Mouse (Mus musculus): ENCODE measurements at regions not wholly inside any gene's neighbourhood (a gene's known extent, or its start where the extent isn't known, plus 50 kb on each side); places are given as distances from the start of the nearest gene placed in this dataset.

DNA sequence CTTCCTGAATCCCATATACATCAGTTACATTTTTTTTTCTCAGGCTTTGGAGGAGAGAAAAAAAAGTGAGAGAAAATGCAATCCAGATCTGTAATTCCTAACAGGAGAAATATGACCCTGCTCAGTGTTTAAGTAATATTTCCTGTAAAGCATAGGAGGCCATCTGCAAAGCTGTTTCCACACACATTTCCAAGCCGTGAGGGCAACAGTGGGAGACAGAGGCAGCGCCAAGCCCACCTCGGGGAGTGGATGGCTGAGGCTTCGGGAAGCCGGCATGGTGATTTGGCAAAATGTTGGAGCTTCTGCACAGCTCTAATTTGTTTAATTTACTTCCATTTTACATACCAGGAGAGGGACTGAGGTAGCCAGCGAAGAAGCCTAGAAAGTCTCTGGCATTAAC, 372.6 kb upstream of the Mki67 start:
- no peak overlapping the region for H3K4me3 ChIP-seq
- H3K4me2 ChIP-seq, result no peak overlapping the region
- no peaks in the 10 kb centered on the region; the same call in 1 of the 2 replicates for H3K27me3 ChIP-seq (replicated peaks)
- ATAC-seq, result no peak
- no peaks in the 10 kb centered on the region for H3K9me3 ChIP-seq (replicated peaks)
- H3K4me1 ChIP-seq, result no peaks in the 10 kb centered on the region
- no peak overlapping the region for H3K27ac ChIP-seq
- no peaks in the 10 kb centered on the region for H3K36me3 ChIP-seq
- 71% methylated on average over 6 of the region's 6 CpGs for WGBS (ENCODE audit: insufficient replicate concordance)
- no peak overlapping the region for H3K9ac ChIP-seq

DNA sequence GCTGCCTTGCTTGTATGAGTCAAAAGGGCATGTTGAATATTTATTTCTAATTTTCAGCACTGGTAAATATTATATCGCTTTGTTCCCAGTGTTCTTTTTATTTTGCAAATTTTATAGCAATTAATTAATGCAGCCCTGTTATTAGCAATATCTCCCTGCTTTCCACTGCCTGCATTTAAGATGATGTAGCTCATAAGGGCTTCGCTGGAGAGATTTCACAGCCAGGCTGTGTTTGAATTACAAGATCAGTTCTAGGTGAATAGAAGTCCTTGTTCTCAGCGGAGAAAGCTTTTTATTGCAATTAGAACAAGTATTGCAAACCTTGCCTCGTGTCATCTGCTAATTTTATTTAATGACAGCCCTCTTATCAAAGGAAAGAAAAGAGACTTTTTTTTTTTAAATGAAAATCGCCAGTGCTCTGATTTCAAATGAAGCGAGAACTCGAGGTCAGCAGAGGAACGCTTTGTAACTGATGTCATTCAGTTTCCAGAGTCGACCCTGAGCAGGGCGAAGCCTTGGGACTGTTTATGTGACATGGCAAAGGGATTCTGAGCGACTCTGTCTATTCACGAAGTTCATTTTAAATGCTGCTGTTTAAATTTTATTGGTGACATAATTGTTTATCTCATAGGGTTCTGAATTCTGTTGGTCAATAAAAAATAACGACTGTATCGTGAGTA, 378.7 kb upstream of the Mki67 start:
- no peaks in the 10 kb centered on the region for H3K27me3 ChIP-seq (replicated peaks)
- no peaks in the 10 kb centered on the region for H3K4me1 ChIP-seq
- no peak for ATAC-seq
- no peak overlapping the region for H3K4me2 ChIP-seq
- no peak overlapping the region for H3K4me3 ChIP-seq
- H3K27ac ChIP-seq, result no peak overlapping the region
- H3K9me3 ChIP-seq (replicated peaks), result no peaks in the 10 kb centered on the region
- WGBS (ENCODE audit: insufficient replicate concordance), result 67% methylated on average over 14 of the region's 14 CpGs
- no peak overlapping the region for H3K9ac ChIP-seq
- no peaks in the 10 kb centered on the region for H3K36me3 ChIP-seq

DNA sequence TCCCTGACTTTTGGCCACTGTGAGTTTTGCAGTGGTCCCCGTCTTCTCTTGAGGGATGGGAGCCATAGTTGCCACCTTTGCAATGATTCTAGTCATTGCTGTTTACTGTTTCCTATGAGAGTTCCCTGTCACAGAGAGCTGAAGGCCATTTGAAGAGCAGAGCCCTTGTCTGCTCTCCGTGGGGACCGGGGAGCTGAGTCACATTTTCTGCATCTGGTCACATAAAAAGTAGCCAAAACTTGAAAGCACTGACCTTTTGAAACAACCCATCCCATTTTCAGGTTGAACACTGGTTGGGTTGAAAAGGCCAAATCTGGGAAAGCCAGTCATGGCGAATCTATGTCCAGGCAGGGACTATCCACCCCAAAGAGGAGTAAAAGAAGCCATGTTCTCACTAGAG, 387.9 kb upstream of the Mki67 start:
- no peak for ATAC-seq
- H3K27me3 ChIP-seq (replicated peaks), result no peaks in the 10 kb centered on the region
- 61% methylated on average over 4 of the region's 4 CpGs for WGBS (ENCODE audit: insufficient replicate concordance)

DNA sequence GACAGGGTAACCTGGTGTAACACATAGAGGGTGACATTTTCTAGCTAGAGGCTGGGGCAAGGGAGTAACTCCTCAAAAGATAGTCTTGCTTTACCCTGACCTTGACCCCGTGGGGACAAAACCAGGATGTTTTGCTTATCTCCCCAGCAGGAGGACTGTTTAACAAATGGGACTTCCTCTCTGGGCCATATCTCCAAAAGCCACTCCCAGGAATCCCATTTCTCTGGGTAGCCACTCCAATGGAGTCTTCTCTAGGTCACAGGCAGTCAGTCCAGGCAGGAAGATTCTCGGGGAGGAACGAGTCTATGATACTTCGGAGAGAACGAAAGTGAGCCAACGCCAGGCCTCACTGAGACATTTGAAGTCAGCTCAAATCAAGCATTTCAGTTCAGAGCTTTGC, 396.0 kb upstream of the Mki67 start:
- H3K4me1 ChIP-seq, result no peaks in the 10 kb centered on the region
- 20% methylated on average over 6 of the region's 6 CpGs for WGBS (ENCODE audit: insufficient replicate concordance)
- H3K36me3 ChIP-seq, result no peaks in the 10 kb centered on the region
- H3K4me3 ChIP-seq, result no peak overlapping the region
- H3K9me3 ChIP-seq (replicated peaks), result no peaks in the 10 kb centered on the region
- no peak for ATAC-seq
- H3K27ac ChIP-seq, result no peak overlapping the region
- no peak overlapping the region for H3K4me2 ChIP-seq
- no peak overlapping the region for H3K9ac ChIP-seq
- H3K27me3 ChIP-seq (replicated peaks), result no peaks in the 10 kb centered on the region

More for the DNA sequence above, 387.9 kb upstream of the Mki67 start:
- no peak overlapping the region for H3K4me3 ChIP-seq
- no peaks in the 10 kb centered on the region for H3K36me3 ChIP-seq
- H3K9me3 ChIP-seq (replicated peaks), result no peaks in the 10 kb centered on the region
- no peak overlapping the region for H3K27ac ChIP-seq
- H3K4me2 ChIP-seq, result no peak overlapping the region
- no peaks in the 10 kb centered on the region for H3K4me1 ChIP-seq
- H3K9ac ChIP-seq, result no peak overlapping the region

DNA sequence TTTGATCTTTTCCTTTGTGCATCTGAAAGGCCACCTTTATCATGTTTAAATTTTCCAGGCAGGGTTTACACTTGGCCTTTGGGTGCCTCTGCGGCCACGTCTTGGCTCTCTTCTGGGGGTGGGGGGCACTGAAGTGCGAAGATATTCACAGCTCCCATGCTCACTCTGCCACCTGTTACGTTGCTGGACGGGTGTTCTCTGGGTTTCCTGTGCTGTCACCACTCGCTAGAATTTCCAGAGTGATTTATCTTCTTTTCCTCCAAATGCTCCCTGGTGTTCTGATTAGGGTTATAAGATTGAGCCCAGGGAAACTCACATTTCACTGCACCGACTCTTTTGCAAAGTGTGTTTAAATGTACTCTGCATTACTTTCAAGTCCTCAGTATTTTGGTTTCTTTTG, 404.8 kb upstream of the Mki67 start:
- H3K27ac ChIP-seq, result no peak overlapping the region
- H3K9me3 ChIP-seq (replicated peaks), result no peaks in the 10 kb centered on the region
- H3K4me3 ChIP-seq, result no peak overlapping the region
- H3K27me3 ChIP-seq (replicated peaks), result no peaks in the 10 kb centered on the region
- no peak overlapping the region for H3K9ac ChIP-seq
- 30% methylated on average over 7 of the region's 7 CpGs for WGBS (ENCODE audit: insufficient replicate concordance)
- no peak for ATAC-seq
- H3K4me2 ChIP-seq, result no peak overlapping the region
- H3K4me1 ChIP-seq, result no peaks in the 10 kb centered on the region
- no peaks in the 10 kb centered on the region for H3K36me3 ChIP-seq

DNA sequence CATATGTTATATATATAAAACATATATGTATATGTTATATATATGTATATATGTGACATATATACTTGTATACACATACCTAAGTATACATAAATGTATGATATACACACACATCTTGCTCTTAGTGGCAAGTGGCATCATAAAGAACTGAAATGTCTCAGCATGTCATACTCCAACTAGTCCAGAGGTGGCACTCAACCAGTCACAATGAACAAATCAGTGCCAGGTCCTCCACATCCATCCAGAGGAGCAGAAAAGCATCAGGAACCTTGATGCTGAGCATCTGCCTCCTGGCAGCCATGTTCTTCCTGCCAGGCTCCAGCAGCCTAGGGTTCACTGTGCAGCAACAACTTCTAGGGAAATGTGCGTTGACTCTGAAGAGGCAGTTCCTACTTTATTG, 405.2 kb upstream of the Mki67 start:
- H3K36me3 ChIP-seq, result no peaks in the 10 kb centered on the region
- no peak overlapping the region for H3K9ac ChIP-seq
- no peaks in the 10 kb centered on the region for H3K4me1 ChIP-seq
- H3K27ac ChIP-seq, result no peak overlapping the region
- WGBS (ENCODE audit: insufficient replicate concordance), result 66% methylated on average over 1 of the region's 1 CpGs
- no peak overlapping the region for H3K4me3 ChIP-seq
- ATAC-seq, result no peak
- H3K4me2 ChIP-seq, result no peak overlapping the region
- no peaks in the 10 kb centered on the region for H3K9me3 ChIP-seq (replicated peaks)
- H3K27me3 ChIP-seq (replicated peaks), result no peaks in the 10 kb centered on the region

DNA sequence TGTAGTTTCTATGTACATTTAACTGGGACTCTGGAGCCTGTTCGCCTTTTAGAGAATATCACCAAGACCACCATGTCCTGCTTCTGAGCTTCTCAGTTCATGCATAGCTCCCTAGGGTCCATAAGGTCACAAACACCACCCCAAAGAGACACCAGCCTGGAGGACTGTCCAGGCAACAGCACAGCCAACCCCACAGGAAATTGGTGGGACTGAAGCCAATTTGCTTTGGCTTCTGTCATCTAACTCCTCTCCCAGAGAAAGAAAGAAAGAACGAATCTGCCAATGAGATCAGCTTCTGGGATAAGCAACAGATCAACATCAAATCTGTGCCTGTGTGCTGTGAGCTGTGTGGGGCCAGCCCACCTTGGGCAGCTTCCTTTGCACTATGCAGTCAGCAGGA, 408.6 kb upstream of the Mki67 start:
- WGBS (ENCODE audit: insufficient replicate concordance), result 37% methylated on average over 2 of the region's 2 CpGs
- no peak overlapping the region for H3K4me3 ChIP-seq
- H3K4me1 ChIP-seq, result no peaks in the 10 kb centered on the region
- no peak for ATAC-seq
- no peak overlapping the region for H3K9ac ChIP-seq
- no peaks in the 10 kb centered on the region for H3K27me3 ChIP-seq (replicated peaks)
- no peak overlapping the region for H3K4me2 ChIP-seq
- H3K27ac ChIP-seq, result no peak overlapping the region
- no peaks in the 10 kb centered on the region for H3K36me3 ChIP-seq
- H3K9me3 ChIP-seq (replicated peaks), result no peaks in the 10 kb centered on the region

DNA sequence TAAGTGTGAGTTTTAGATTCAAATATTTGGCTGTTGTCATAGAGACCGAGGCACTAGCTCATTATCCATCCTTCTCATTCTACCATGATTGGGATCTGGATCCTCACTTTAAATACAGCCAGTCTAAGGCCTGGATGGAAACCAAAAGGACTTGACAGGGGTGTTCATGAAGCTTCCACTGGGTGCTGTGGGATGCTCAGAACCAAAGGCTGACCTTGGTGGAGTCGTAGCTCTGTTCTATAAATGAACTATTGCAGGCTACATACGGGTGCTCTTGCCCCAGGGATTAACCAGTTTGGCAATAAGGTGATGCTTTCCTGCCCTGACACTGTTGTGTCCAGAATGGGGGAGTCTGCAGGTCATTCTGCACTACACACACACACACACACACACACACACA, 410.2 kb upstream of the Mki67 start:
- Histone ChIP-seq H3K4me3 (no peak overlapping the region), H3K4me1 (no peaks in the 10 kb centered on the region), H3K36me3 (no peaks in the 10 kb centered on the region), H3K9me3 (replicated peaks) (no peaks in the 10 kb centered on the region), H3K4me2 (no peak overlapping the region), H3K27me3 (replicated peaks) (no peaks in the 10 kb centered on the region), H3K9ac (no peak overlapping the region), H3K27ac (no peak overlapping the region)
- WGBS (ENCODE audit: insufficient replicate concordance), result 59% methylated on average over 3 of the region's 3 CpGs
- ATAC-seq, result no peak

DNA sequence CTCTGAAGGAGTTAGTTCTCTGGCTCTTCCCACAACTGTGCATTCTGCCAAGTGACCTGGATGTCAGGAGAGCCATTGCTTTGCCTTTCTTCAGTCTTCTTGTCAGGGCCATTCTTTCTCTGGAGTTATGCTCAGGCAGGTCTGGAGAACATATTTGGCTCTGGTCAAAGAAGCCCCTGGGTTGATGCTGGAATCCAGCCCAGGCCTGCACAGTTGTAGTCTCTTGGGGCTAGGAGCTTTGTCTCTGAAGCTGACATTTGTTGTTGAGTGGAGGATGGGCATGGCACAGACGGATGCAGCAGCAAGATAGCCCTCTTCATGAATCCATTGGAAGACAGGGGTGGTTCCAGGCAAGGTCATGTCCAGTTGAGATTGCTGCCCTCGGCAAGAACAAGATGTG, 411.4 kb upstream of the Mki67 start:
- no peaks in the 10 kb centered on the region for H3K9me3 ChIP-seq (replicated peaks)
- H3K4me1 ChIP-seq, result no peaks in the 10 kb centered on the region
- no peaks in the 10 kb centered on the region for H3K27me3 ChIP-seq (replicated peaks)
- no peak for ATAC-seq
- H3K4me2 ChIP-seq, result no peak overlapping the region
- H3K9ac ChIP-seq, result no peak overlapping the region
- H3K4me3 ChIP-seq, result no peak overlapping the region
- no peaks in the 10 kb centered on the region for H3K36me3 ChIP-seq
- WGBS (ENCODE audit: insufficient replicate concordance), result 44% methylated on average over 2 of the region's 2 CpGs
- H3K27ac ChIP-seq, result no peak overlapping the region

DNA sequence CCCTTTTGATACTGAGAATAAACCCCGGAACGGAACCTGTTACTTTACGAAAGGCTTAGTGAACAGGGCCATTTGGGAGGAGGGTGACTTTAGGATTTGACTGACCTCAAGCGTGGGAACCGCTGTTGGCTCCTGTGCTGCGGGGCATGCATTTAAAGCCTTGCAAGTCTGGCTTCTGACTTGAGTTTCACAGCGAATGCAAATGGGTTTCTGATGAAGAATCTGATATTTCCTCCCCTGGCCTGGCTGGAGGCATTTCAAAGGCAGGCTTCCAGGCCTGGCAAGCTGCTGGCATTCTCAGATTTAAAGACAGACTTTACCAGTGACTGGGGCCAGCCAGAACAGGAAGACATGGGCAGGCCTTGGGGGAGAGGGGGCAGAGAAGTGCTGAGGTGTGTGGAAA, 413.6 kb upstream of the Mki67 start:
- no peak for ATAC-seq
- 44% methylated on average over 7 of the region's 7 CpGs for WGBS (ENCODE audit: insufficient replicate concordance)
- Histone ChIP-seq H3K4me2 (no peak overlapping the region), H3K27ac (no peak overlapping the region), H3K9ac (no peak overlapping the region), H3K27me3 (replicated peaks) (no peaks in the 10 kb centered on the region), H3K36me3 (no peaks in the 10 kb centered on the region), H3K9me3 (replicated peaks) (no peaks in the 10 kb centered on the region), H3K4me3 (no peak overlapping the region), H3K4me1 (no peaks in the 10 kb centered on the region)

DNA sequence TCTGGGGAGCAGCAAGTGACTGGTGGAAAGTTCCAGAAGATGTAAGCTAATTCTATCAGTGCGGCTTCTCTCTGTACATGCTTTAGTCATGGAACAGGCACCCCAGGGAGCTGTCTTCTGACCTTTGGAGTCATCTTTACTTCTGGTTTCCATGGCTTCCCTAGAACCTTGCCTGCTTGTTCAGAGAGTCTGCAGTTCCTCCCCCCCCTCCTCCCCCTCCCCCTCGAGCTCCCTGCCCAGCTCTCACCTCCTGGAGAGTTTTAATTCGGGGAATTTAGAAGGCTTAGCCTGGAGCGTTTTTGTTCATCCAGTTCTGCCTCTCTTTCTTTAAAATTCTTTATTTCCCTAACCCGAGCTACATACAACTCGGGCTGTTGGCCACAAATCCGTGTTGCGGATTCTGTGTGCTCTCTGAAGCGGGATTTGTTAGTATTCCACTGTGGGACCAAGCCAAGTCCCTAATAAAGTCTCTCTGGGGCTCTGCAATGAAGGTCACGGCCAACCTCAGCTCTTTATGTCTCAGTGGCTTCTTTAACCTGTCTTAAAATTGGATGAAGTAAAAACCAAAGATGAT, 414.6 kb upstream of the Mki67 start:
- Histone ChIP-seq H3K4me1 (no peaks in the 10 kb centered on the region), H3K27me3 (replicated peaks) (no peaks in the 10 kb centered on the region), H3K9ac (no peak overlapping the region), H3K4me3 (no peak overlapping the region), H3K36me3 (no peaks in the 10 kb centered on the region), H3K27ac (no peak overlapping the region), H3K9me3 (replicated peaks) (no peaks in the 10 kb centered on the region), H3K4me2 (no peak overlapping the region)
- no peak for ATAC-seq
- WGBS (ENCODE audit: insufficient replicate concordance), result 40% methylated on average over 10 of the region's 10 CpGs

DNA sequence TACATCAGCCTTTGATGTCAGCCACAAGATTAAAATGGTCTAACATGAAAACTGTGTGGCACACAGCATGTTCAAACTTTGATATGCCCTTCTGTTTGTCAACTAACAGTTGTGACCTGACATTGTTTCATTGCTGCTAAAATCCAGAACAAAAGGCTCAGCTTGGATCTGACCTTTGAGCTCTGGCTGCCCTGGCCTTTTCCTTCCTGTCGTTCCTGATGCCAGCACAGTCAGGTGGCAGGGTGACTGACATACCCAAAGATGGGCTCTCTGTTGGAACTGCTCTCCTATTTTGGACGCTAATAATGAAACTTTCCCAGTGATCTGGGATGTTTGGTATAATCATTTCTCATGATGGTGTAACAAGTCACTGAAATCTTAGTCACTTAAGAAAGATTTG, 416.8 kb upstream of the Mki67 start:
- Histone ChIP-seq H3K4me3 (no peak overlapping the region), H3K9ac (no peak overlapping the region), H3K27me3 (replicated peaks) (no peaks in the 10 kb centered on the region), H3K4me2 (no peak overlapping the region), H3K36me3 (no peaks in the 10 kb centered on the region), H3K4me1 (no peaks in the 10 kb centered on the region), H3K27ac (no peak overlapping the region), H3K9me3 (replicated peaks) (no peaks in the 10 kb centered on the region)
- no peak for ATAC-seq
- WGBS (ENCODE audit: insufficient replicate concordance), result 43% methylated on average over 2 of the region's 2 CpGs

DNA sequence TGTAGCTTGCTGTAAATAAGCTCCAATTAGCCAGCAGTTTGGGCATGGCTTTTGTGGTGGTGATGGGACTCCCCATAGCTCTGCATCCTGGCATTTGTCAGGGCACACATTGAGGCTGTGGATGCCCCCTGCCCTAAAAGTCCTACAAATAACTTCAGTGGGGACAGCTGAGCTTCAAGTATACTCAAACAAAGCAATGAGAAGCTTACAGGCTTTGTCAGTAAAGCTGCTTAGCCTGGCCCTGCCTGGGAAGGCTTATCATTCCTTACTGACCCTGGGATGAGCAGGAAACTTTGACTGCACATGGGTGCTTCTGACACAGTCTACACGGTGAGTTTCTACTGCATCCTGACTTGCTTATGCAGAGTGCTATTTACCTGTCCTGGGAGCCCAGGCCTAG, 420.5 kb upstream of the Mki67 start:
- WGBS (ENCODE audit: insufficient replicate concordance), result 61% methylated on average over 1 of the region's 1 CpGs

More for the DNA sequence above, 420.5 kb upstream of the Mki67 start:
- H3K36me3 ChIP-seq, result no peaks in the 10 kb centered on the region
- H3K4me2 ChIP-seq, result no peak overlapping the region
- H3K4me1 ChIP-seq, result no peaks in the 10 kb centered on the region
- no peaks in the 10 kb centered on the region for H3K27me3 ChIP-seq (replicated peaks)
- no peak overlapping the region for H3K9ac ChIP-seq
- no peak for ATAC-seq
- H3K4me3 ChIP-seq, result no peak overlapping the region
- no peaks in the 10 kb centered on the region for H3K9me3 ChIP-seq (replicated peaks)
- H3K27ac ChIP-seq, result no peak overlapping the region

Data from liver, embryonic 12.5 days (tissue).